ENCODE assay signal across 19 mouse cellular contexts in genomic region chr4:48242482-48242881, GRCm38 (mm10). TPM values are rescaled to one million over a fixed set of nuclear protein-coding genes. Genes with fewer than 3 reads are reported as not detected.
DNase-seq lines count a peak whose midpoint lies in the region; ATAC-seq lines count a peak whose summit lies in the region.
"Had no signal": no experiment of that assay in that cellular context is flagged by ENCODE, and none has a peak within 500 bp of the region (broad histone marks: within the 10 kb centered on the region; RNA-seq: fewer than 3 reads in every experiment).

No protein-coding gene starts in this region.

- H3K36me3 ChIP-seq in splenic B cell, adult 2 months (ENCODE audit: control insufficient read depth, insufficient read depth, low read length, poor library complexity, severe bottlenecking), result no peaks in the 10 kb centered on the region
- no peaks in the 10 kb centered on the region for H3K36me3 ChIP-seq in midbrain, embryonic 15.5 days (replicated peaks)
- H3K36me3 ChIP-seq: heart, embryonic 15.5 days; hindbrain, embryonic 13.5 days had no signal

- no peak overlapping the region for H3K4me2 ChIP-seq in midbrain, embryonic 15.5 days
- H3K4me2 ChIP-seq: heart, embryonic 11.5 days; heart, embryonic 15.5 days; hindbrain, embryonic 13.5 days had no signal

- no peak overlapping the region for H3K27ac ChIP-seq in midbrain, embryonic 15.5 days
- H3K27ac ChIP-seq: heart, adult 2 months; heart, embryonic 15.5 days; hindbrain, embryonic 13.5 days; hindbrain, postnatal 0 days had no signal

- peak; percentile 35; the same call in 1 of the 2 replicates for ATAC-seq in monocyte, adult 5-6 weeks (replicated peaks; ENCODE audit: insufficient number of reproducible peaks, low FRiP score, low TSS enrichment, poor library complexity, severe bottlenecking)
- ATAC-seq in midbrain, embryonic 15.5 days (replicated peaks), result no peak
- ATAC-seq: forebrain, embryonic 14.5 days; hindbrain, postnatal 0 days had no signal

- H3K9me3 ChIP-seq in midbrain, embryonic 15.5 days, result no peaks in the 10 kb centered on the region
- H3K9me3 ChIP-seq: heart, embryonic 15.5 days; hindbrain, embryonic 13.5 days had no signal

- no peak overlapping the region for H3K9ac ChIP-seq in midbrain, embryonic 15.5 days
- H3K9ac ChIP-seq: heart, embryonic 15.5 days; hindbrain, embryonic 13.5 days had no signal

- peak; percentile 25 for DNase-seq in urinary bladder, postnatal 14 days (ENCODE audit: low spot score)
- no peak for DNase-seq in urinary bladder, postnatal 10 days (ENCODE audit: low spot score)
- DNase-seq in B cell, adult 2 months, result peak; percentile 65 to 73
- peak; percentile 87 for DNase-seq in splenic B cell, adult 2 months (ENCODE audit: low read depth, low spot score)
- DNase-seq in kidney, postnatal 36 days, result no peak
- DNase-seq: adrenal gland, postnatal 10 days; cerebellum, adult 11-12 months; cerebellum, adult 9-10 months; cerebellum, postnatal 25 days; gastrocnemius, postnatal 14 days; heart, postnatal 14 days had no signal

- 0 out of 2 replicates have a peak, but pooled peaks cover 2% of the 10 kb centered on the region for H3K4me1 ChIP-seq in midbrain, embryonic 15.5 days
- H3K4me1 ChIP-seq: heart, embryonic 15.5 days had no signal

- H3K4me3 ChIP-seq in midbrain, embryonic 15.5 days, result no peak overlapping the region
- H3K4me3 ChIP-seq: heart, adult 2 months; heart, embryonic 15.5 days; hindbrain, embryonic 13.5 days had no signal

- H3K27me3 ChIP-seq in splenic B cell, adult 2 months (ENCODE audit: control insufficient read depth, insufficient read depth, low read length, poor library complexity, severe bottlenecking), result no peaks in the 10 kb centered on the region
- H3K27me3 ChIP-seq in midbrain, embryonic 15.5 days (replicated peaks), result no peaks in the 10 kb centered on the region
- H3K27me3 ChIP-seq: heart, embryonic 15.5 days; hindbrain, embryonic 13.5 days had no signal

- WGBS in midbrain, embryonic 15.5 days, result 89% methylated on average over 4 of the region's 4 CpGs

RNA-seq across cellular contexts. Expression of gene Erp44, which starts 36.9 kb away (rescaled TPM):
- 63.4 to 88.5 TPM (median 75.0 TPM) in 3 replicates for total RNA-seq in monocyte, adult 5-6 weeks (2017)
- polyA plus RNA-seq in midbrain, embryonic 15.5 days (2015; fragmentation: Nextera tagmentation; extraction: Ambion mirVana), result 58.7 and 62.1 TPM in 2 replicates

RNA-seq across cellular contexts. Expression of gene Invs, which starts 37.1 kb away (rescaled TPM):
- total RNA-seq in monocyte, adult 5-6 weeks (2017), result 4.6 to 11.1 TPM (median 8.0 TPM) in 3 replicates
- 6.4 and 8.3 TPM in 2 replicates for polyA plus RNA-seq in midbrain, embryonic 15.5 days (2015; fragmentation: Nextera tagmentation; extraction: Ambion mirVana)

Comparison
In these comparisons a context has a peak if more than half of its experiments do, and no peak if none do; other contexts are left out.
1. DNase-seq: peak in urinary bladder, postnatal 14 days (single experiment), B cell, adult 2 months (2 of 2) and splenic B cell, adult 2 months (single experiment); none in urinary bladder, postnatal 10 days (single experiment) and kidney, postnatal 36 days (0 of 2).